Mouse (Mus musculus): Measurements from ENCODE around the gene Mcm2. TPM values are rescaled to one million over a fixed set of nuclear protein-coding genes. Genes with fewer than 3 reads are reported as not detected.
A peak's percentile ranks its signal among the peaks of the same experiment; 100 is the strongest.

Gene Mcm2
- total and polyA plus RNA-seq, 2 experiments from 2014 or later = 21.7 to 37.0 TPM

DNA sequence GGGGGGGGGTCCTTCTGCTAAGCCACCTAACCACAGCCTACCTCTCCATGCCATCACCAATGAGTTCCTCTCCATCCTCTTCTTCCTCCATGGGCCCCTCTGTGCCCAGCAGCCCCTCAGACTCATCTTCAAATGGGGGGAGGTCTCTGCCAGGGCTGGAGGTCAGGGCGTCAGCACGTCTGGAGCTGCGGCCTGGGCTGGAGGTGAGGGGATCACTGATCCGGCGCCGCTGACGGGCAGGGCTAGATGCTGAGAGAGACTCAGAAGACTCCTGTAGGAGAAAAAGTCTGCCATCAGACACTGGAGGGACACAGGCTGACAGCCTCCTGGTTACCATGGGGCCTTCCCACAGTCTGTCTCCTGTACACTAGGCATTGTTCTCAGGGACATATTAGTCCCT lies 1.3 kb downstream of the Mcm2 start:
- 76% methylated on average over 7 of the region's 7 CpGs for WGBS
- no peak for ATAC-seq
- DNase-seq (ENCODE audit: low spot score) = no peak
- H3K4me1 ChIP-seq (ENCODE audit: insufficient read depth, low read length) = peaks cover 6% of the 10 kb centered on the region; the same call in 1 of the 2 replicates
- peak overlapping the region; percentile 19; the same call in 1 of the 2 replicates for H3K4me2 ChIP-seq (ENCODE audit: low read depth, low read length)
- peaks cover under 1% of the 10 kb centered on the region; the same call in 1 of the 2 replicates for H3K36me3 ChIP-seq (ENCODE audit: insufficient read depth, low read length)
- H3K9ac ChIP-seq (replicated peaks; ENCODE audit: low read length) = no peak overlapping the region
- no peak overlapping the region for H3K27ac ChIP-seq
- H3K27me3 ChIP-seq (ENCODE audit: insufficient read depth, low read length) = no peaks in the 10 kb centered on the region
- H3K4me3 ChIP-seq (ENCODE audit: low read length) = no peak overlapping the region
- H3K9me3 ChIP-seq (ENCODE audit: low read length) = no peaks in the 10 kb centered on the region
- no peak for TF ChIP-seq CTCF (IDR thresholded peaks at IDR 0.05; ENCODE audit: low read depth)

DNA sequence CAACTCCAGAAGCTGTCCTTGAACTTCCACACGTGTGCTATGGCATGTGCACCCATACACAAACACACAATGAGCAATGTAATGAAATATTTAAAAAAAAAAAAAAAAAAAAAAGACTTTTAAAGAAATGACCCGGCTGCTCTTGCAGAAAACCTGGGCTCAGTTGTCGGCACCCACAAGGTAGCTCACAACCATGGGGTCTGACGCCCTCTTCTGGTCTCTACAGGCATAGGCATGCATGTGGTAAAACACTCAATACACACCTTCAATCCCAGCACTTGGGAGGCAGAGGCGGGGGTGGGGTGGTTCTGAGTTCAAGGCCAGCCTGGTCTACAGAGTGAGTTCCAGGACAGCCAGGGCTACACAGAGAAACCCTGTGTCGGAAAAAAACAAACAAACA lies 2.6 kb downstream of the Mcm2 start:
- Histone ChIP-seq H3K27me3 (ENCODE audit: insufficient read depth, low read length) (no peaks in the 10 kb centered on the region), H3K36me3 (ENCODE audit: insufficient read depth, low read length) (peaks cover 4% of the 10 kb centered on the region; the same call in 1 of the 2 replicates), H3K4me2 (ENCODE audit: low read depth, low read length) (no peak overlapping the region), H3K4me1 (ENCODE audit: insufficient read depth, low read length) (no peaks in the 10 kb centered on the region), H3K9me3 (ENCODE audit: low read length) (no peaks in the 10 kb centered on the region), H3K4me3 (ENCODE audit: low read length) (no peak overlapping the region), H3K27ac (no peak overlapping the region), H3K9ac (replicated peaks; ENCODE audit: low read length) (no peak overlapping the region)
- 86% methylated on average over 6 of the region's 6 CpGs for WGBS
- no peak for DNase-seq (ENCODE audit: low spot score)
- TF ChIP-seq CTCF (IDR thresholded peaks at IDR 0.05; ENCODE audit: low read depth) = no peak
- ATAC-seq = no peak

DNA sequence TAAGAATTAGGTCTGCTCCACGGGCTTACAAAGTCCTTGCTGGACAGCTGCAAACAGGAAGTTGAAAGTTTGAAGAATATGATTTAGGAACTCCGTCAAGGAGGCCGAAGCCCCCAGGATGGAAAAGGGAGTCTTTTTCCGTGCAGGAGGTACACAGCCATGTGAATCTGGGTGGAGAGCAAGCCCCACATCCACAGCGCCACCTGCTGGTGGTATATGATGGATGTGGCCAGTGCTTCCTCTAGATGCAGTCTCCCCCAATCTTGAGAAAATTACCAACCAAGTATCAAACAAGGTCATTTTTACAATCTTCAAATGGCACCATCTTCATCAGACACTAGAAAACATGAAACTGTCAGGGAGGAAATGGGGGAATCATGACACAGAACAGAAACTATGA lies 5.0 kb downstream of the Mcm2 start:
- ATAC-seq (no peak), DNase-seq (ENCODE audit: low spot score) (peak; percentile 76)
- no peak overlapping the region for H3K4me2 ChIP-seq (ENCODE audit: low read depth, low read length)
- H3K4me3 ChIP-seq (ENCODE audit: low read length) = no peak overlapping the region
- peaks cover 21% of the 10 kb centered on the region; the same call in 1 of the 2 replicates for H3K36me3 ChIP-seq (ENCODE audit: insufficient read depth, low read length)
- H3K27me3 ChIP-seq (ENCODE audit: insufficient read depth, low read length) = no peaks in the 10 kb centered on the region
- H3K9me3 ChIP-seq (ENCODE audit: low read length) = no peaks in the 10 kb centered on the region
- TF ChIP-seq CTCF (IDR thresholded peaks at IDR 0.05; ENCODE audit: low read depth) = peak; percentile 94
- H3K9ac ChIP-seq (replicated peaks; ENCODE audit: low read length) = no peak overlapping the region
- 55% methylated on average over 5 of the region's 5 CpGs for WGBS
- H3K4me1 ChIP-seq (ENCODE audit: insufficient read depth, low read length) = no peaks in the 10 kb centered on the region
- H3K27ac ChIP-seq = no peak overlapping the region

DNA sequence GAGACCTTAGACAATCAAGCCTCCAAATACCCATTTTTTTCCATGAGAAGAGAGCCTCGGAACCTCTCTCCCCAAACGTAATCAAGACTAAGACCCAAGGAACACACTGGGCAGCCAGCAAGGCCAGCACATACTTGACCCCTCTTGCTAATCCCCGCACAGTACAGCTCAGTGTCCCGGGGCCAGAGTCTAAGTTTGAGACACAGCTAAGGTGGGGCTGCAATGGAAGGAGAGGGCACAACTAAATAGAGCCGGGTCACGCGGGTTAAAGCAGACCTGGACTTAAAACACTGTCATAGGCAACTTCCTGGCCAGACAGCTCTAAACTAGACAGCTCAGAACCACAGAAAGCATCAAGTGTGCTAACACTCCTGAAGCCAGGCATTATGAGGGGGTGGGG lies 7.7 kb downstream of the Mcm2 start:
- H3K4me3 ChIP-seq (ENCODE audit: low read length) = no peak overlapping the region
- DNase-seq (ENCODE audit: low spot score) (no peak), ATAC-seq (no peak)
- 95% methylated on average over 7 of the region's 7 CpGs for WGBS
- no peak overlapping the region for H3K4me2 ChIP-seq (ENCODE audit: low read depth, low read length)
- no peak for TF ChIP-seq CTCF (IDR thresholded peaks at IDR 0.05; ENCODE audit: low read depth)
- H3K27ac ChIP-seq = no peak overlapping the region
- peaks cover 31% of the 10 kb centered on the region; the same call in 1 of the 2 replicates for H3K36me3 ChIP-seq (ENCODE audit: insufficient read depth, low read length)
- no peaks in the 10 kb centered on the region for H3K4me1 ChIP-seq (ENCODE audit: insufficient read depth, low read length)
- H3K9ac ChIP-seq (replicated peaks; ENCODE audit: low read length) = no peak overlapping the region
- no peaks in the 10 kb centered on the region for H3K27me3 ChIP-seq (ENCODE audit: insufficient read depth, low read length)
- no peaks in the 10 kb centered on the region for H3K9me3 ChIP-seq (ENCODE audit: low read length)

DNA sequence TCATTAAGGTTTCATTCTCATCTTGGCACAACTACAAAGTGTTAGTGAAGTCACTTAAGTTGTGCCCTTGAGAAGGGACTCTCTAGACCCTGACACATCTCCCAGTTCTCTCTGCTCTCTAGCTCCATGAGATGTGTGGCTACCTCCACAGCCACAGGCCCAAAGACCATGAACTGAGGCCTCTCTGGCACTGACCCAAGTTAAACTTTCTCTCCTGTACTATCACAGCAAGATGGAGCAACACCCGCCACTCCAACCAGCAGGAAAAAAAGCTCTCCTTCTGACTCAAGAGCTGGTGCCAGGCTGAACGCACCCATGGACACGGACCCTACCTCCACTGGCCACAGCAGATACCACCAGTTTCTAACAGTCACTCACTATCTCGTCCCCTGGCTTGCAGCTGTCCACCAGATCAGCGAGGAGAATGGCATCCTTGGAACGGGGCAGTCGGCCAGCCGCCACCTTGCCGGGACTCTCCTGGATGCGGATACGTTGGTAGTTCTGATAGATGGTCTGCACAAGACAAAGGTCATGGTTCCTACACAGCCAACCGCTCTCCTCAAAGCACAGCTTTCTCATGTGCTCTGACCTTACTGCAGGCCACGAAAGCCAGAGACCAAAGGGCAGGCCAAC lies 9.1 kb downstream of the Mcm2 start:
- H3K9ac ChIP-seq (replicated peaks; ENCODE audit: low read length) = no peak overlapping the region
- no peak overlapping the region for H3K27ac ChIP-seq
- DNase-seq (ENCODE audit: low spot score) (no peak), ATAC-seq (no peak)
- no peak for TF ChIP-seq CTCF (IDR thresholded peaks at IDR 0.05; ENCODE audit: low read depth)
- H3K4me2 ChIP-seq (ENCODE audit: low read depth, low read length) = no peak overlapping the region
- H3K36me3 ChIP-seq (ENCODE audit: insufficient read depth, low read length) = peaks cover 31% of the 10 kb centered on the region; the same call in 1 of the 2 replicates
- no peaks in the 10 kb centered on the region for H3K4me1 ChIP-seq (ENCODE audit: insufficient read depth, low read length)
- WGBS = 89% methylated on average over 13 of the region's 13 CpGs
- H3K27me3 ChIP-seq (ENCODE audit: insufficient read depth, low read length) = no peaks in the 10 kb centered on the region
- no peak overlapping the region for H3K4me3 ChIP-seq (ENCODE audit: low read length)
- no peaks in the 10 kb centered on the region for H3K9me3 ChIP-seq (ENCODE audit: low read length)

DNA sequence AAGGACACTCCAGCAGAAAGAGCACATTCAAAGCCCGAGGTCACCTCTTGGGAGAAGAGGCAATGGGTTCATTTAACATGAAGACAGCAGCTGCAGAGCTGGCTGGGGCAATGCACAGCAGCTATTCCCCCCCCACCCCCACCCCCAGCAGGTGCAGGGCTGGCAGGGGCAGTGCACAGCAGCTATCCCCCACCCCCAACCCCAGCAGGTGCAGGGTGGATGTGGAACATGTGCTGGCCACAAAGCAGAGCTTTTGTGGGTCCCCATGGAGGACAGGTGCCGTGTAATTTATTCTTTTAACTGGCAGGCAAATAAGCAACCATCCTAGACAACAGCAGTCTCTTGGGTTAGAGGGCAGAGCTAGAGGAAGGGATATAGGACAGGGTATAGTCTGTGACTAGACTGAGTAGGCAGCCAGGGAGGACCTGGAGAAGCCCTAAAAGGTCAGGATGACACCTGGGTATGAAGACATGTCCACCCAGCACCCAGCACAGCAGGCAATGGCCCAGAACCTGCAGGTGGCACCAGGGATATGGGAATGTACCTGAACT lies 12.1 kb downstream of the Mcm2 start:
- H3K9me3 ChIP-seq (ENCODE audit: low read length) = no peaks in the 10 kb centered on the region
- DNase-seq (ENCODE audit: low spot score) = peak; percentile 31

More for the DNA sequence above, 12.1 kb downstream of the Mcm2 start:
- H3K27ac ChIP-seq = no peak overlapping the region
- H3K9ac ChIP-seq (replicated peaks; ENCODE audit: low read length) = no peak overlapping the region
- TF ChIP-seq CTCF (IDR thresholded peaks at IDR 0.05; ENCODE audit: low read depth) = no peak
- no peaks in the 10 kb centered on the region for H3K4me1 ChIP-seq (ENCODE audit: insufficient read depth, low read length)
- no peak overlapping the region for H3K4me2 ChIP-seq (ENCODE audit: low read depth, low read length)
- peaks cover 33% of the 10 kb centered on the region; the same call in 1 of the 2 replicates for H3K36me3 ChIP-seq (ENCODE audit: insufficient read depth, low read length)
- peak; percentile 54 for ATAC-seq
- no peaks in the 10 kb centered on the region for H3K27me3 ChIP-seq (ENCODE audit: insufficient read depth, low read length)
- 24% methylated on average over 2 of the region's 2 CpGs for WGBS
- H3K4me3 ChIP-seq (ENCODE audit: low read length) = no peak overlapping the region

Data from hindbrain, postnatal 0 days (tissue).